ENCODE assay signal across 19 mouse cellular contexts in genomic region chr16:58661826-58662225, GRCm38 (mm10). TPM values are rescaled to one million over a fixed set of nuclear protein-coding genes. Genes with fewer than 3 reads are reported as not detected.
DNase-seq lines count a peak whose midpoint lies in the region; ATAC-seq and TF ChIP-seq lines count a peak whose summit lies in the region.
"Had no signal": no experiment of that assay in that cellular context is flagged by ENCODE, and none has a peak within 500 bp of the region (broad histone marks: within the 10 kb centered on the region; RNA-seq: fewer than 3 reads in every experiment).

No protein-coding gene starts in this region.

- WGBS in spleen, adult 2 months, result 64% methylated on average over 5 of the region's 5 CpGs

- TF ChIP-seq CTCF in spleen, adult 2 months (IDR thresholded peaks at IDR 0.05; ENCODE audit: extremely low read depth, insufficient read depth, insufficient read length, insufficient replicate concordance), result no peak

- peak overlapping the region; percentile 20; the same call in 1 of the 2 replicates for H3K27ac ChIP-seq in spleen, adult 2 months (ENCODE audit: insufficient read depth, low read length)
- H3K27ac ChIP-seq: embryonic facial prominence, embryonic 15.5 days; hindbrain, embryonic 14.5 days; midbrain, embryonic 15.5 days; neural tube, embryonic 12.5 days had no signal

- H3K4me1 ChIP-seq in spleen, adult 2 months (ENCODE audit: control insufficient read depth, insufficient read depth, insufficient read length), result no peaks in the 10 kb centered on the region
- H3K4me1 ChIP-seq: embryonic facial prominence, embryonic 15.5 days; midbrain, embryonic 15.5 days; neural tube, embryonic 12.5 days had no signal

- H3K36me3 ChIP-seq in spleen, adult 2 months (ENCODE audit: control insufficient read depth, insufficient read depth, low read length), result no peaks in the 10 kb centered on the region
- H3K36me3 ChIP-seq: embryonic facial prominence, embryonic 15.5 days; midbrain, embryonic 15.5 days; neural tube, embryonic 12.5 days had no signal

- no peak overlapping the region for H3K4me3 ChIP-seq in spleen, adult 2 months (ENCODE audit: extremely low read depth, insufficient read depth, insufficient read length)
- H3K4me3 ChIP-seq: embryonic facial prominence, embryonic 15.5 days; midbrain, embryonic 15.5 days; neural tube, embryonic 12.5 days had no signal

- TF ChIP-seq POLR2A in spleen, adult 2 months (IDR thresholded peaks at IDR 0.05; ENCODE audit: low read depth, low read length), result no peak

- DNase-seq in spleen, adult 2 months (ENCODE audit: low read depth in 1 of 2, low spot score in 2 of 2), result no peak
- no peak for DNase-seq in spleen, adult 18-20 months
- peak; percentile 18 for DNase-seq in induced T-regulatory cell, adult 2 months (ENCODE audit: low read depth)
- no peak for DNase-seq in gastrocnemius, adult 8-10 months (ENCODE audit: low spot score in 2 of 2)
- DNase-seq in left cerebral cortex, adult 9 months (ENCODE audit: low spot score in 2 of 2), result no peak
- DNase-seq in testis, postnatal 14 days (ENCODE audit: low spot score), result no peak
- DNase-seq: cerebellum, postnatal 14 days; kidney, postnatal 36 days; lung, postnatal 14 days; retina, postnatal 1 day had no signal

- no peaks in the 10 kb centered on the region for H3K27me3 ChIP-seq in spleen, adult 2 months (ENCODE audit: control insufficient read depth, insufficient read depth, low read length)
- H3K27me3 ChIP-seq: embryonic facial prominence, embryonic 15.5 days; midbrain, embryonic 15.5 days; neural tube, embryonic 12.5 days had no signal

- ATAC-seq in megakaryocyte, adult 5-6 weeks (ENCODE audit: poor library complexity, severe bottlenecking), result peak; percentile 20; the same call in 1 of the 2 replicates
- ATAC-seq: midbrain, embryonic 15.5 days had no signal

RNA-seq across cellular contexts. Expression of gene Cpox, which starts 8.3 kb away (rescaled TPM):
- 22.3 and 36.3 TPM in 2 replicates for polyA plus RNA-seq in spleen, adult 2 months (2012; rRNA removed)
- total RNA-seq in megakaryocyte, adult 5-6 weeks (2015), result 36.6 and 50.8 TPM in 2 replicates
- total RNA-seq in megakaryocyte, adult 5-6 weeks (2017), result 17.7 and 25.5 TPM in 2 replicates
- 10 to 100 TPM; 20.6 to 28.8 (median 21.7) TPM for total RNA-seq in gastrocnemius, adult 8-10 months (2022)

RNA-seq across cellular contexts. Expression of gene E330017A01Rik, which starts 23.3 kb away (rescaled TPM):
- polyA plus RNA-seq in spleen, adult 2 months (2012; rRNA removed), result not detected in 2 replicates
- total RNA-seq in megakaryocyte, adult 5-6 weeks (2015), result not detected in 2 replicates
- not detected in 2 replicates for total RNA-seq in megakaryocyte, adult 5-6 weeks (2017)
- not detected for total RNA-seq in gastrocnemius, adult 8-10 months (2022)
- total RNA-seq: adrenal gland, postnatal 4 days; granulocyte monocyte progenitor cell, adult 5-6 weeks; left cerebral cortex, postnatal 25 days had no signal
- polyA plus RNA-seq: embryonic facial prominence, embryonic 15.5 days; hindbrain, embryonic 14.5 days; midbrain, embryonic 15.5 days had no signal

RNA-seq across cellular contexts. Expression of gene Gm813, which starts 45.0 kb away (rescaled TPM):
- not detected in 2 replicates for polyA plus RNA-seq in spleen, adult 2 months (2012; rRNA removed)
- total RNA-seq in megakaryocyte, adult 5-6 weeks (2015), result not detected in 2 replicates
- total RNA-seq in megakaryocyte, adult 5-6 weeks (2017), result not detected in 2 replicates
- total RNA-seq in gastrocnemius, adult 8-10 months (2022), result not detected
- total RNA-seq: adrenal gland, postnatal 4 days; granulocyte monocyte progenitor cell, adult 5-6 weeks; left cerebral cortex, postnatal 25 days had no signal
- polyA plus RNA-seq: embryonic facial prominence, embryonic 15.5 days; hindbrain, embryonic 14.5 days; midbrain, embryonic 15.5 days; neural tube, embryonic 12.5 days; testis, adult 2 months had no signal

RNA-seq across cellular contexts. Expression of gene Gpr15, which starts 57.0 kb away (rescaled TPM):
- 0.70 and 0.86 TPM in 2 replicates for polyA plus RNA-seq in spleen, adult 2 months (2012; rRNA removed)
- total RNA-seq in megakaryocyte, adult 5-6 weeks (2015), result 1.8 and 3.1 TPM in 2 replicates
- total RNA-seq in megakaryocyte, adult 5-6 weeks (2017), result 4.2 and 6.7 TPM in 2 replicates
- not detected for total RNA-seq in gastrocnemius, adult 8-10 months (2022)
- total RNA-seq: adrenal gland, postnatal 4 days; left cerebral cortex, postnatal 25 days had no signal
- polyA plus RNA-seq: hindbrain, embryonic 14.5 days; neural tube, embryonic 12.5 days had no signal
